Mouse (Mus musculus) heart, adult 2 months (tissue): ENCODE measurements at regions not wholly inside any gene's neighbourhood (a gene's known extent, or its start where the extent isn't known, plus 50 kb on each side); places are given as distances from the start of the nearest gene placed in this dataset.
"Not testable (repeated sequence)": the region's sequence is repeated elsewhere in the genome, so short reads cannot be mapped to it uniquely, and the experiment has no call there.

ENCODE experiments used
- DNase-seq, 2 experiments: peaks; one replicate each; pipeline ENCODE4 v3.0.0; 2021
- H3K27ac ChIP-seq: fragments of 200-600 bp; 2 replicates; pipeline ENCODE4 v1.8.1; 2022
- H3K27me3 ChIP-seq: fragments of 200-500 bp; 2 replicates; pipeline ENCODE4 v1.6.1; 2012; ENCODE audit warnings: mild to moderate bottlenecking, low read length, inconsistent platforms, mixed read lengths; ENCODE audit not compliant: control insufficient read depth, insufficient read depth
- H3K36me3 ChIP-seq: fragments of 200-500 bp; 2 replicates; pipeline ENCODE4 v1.6.1; 2012; ENCODE audit warnings: low read length, inconsistent platforms; ENCODE audit not compliant: control insufficient read depth, insufficient read depth
- H3K4me1 ChIP-seq: fragments of 200-500 bp; 2 replicates; pipeline ENCODE4 v1.6.1; 2011; ENCODE audit warnings: low read length; ENCODE audit not compliant: control insufficient read depth, insufficient read depth
- H3K4me3 ChIP-seq: fragments of 200-600 bp; 2 replicates; pipeline ENCODE4 v1.8.1; 2022
- H3K79me2 ChIP-seq: fragments of 200-500 bp; replicated peaks from 2 replicates; pipeline ENCODE4 v1.6.1; 2012; ENCODE audit warnings: mild to moderate bottlenecking, inconsistent platforms, low read length, moderate library complexity, mixed read lengths; ENCODE audit not compliant: control insufficient read depth, insufficient read depth
- H3K9ac ChIP-seq: fragments of 200-500 bp; 2 replicates; pipeline ENCODE4 v1.6.1; 2012; ENCODE audit warnings: low read depth, mild to moderate bottlenecking, control low read depth, inconsistent platforms, low read length, mixed read lengths
- WGBS: fragments of 180-500 bp; shearing (Covaris S2); methylation state at CpG from one replicate; pipeline ENCODE4 v1.1.7; 2018; 5-methylcytosine and 5-hydroxymethylcytosine counted together
- intact Hi-C: fragments of 180-260 bp; cut with DNase I; formaldehyde crosslinking; loops from one replicate; pipeline ENCODE4 v1.15.1; 2025
- microRNA-seq, 2 experiments: library from miRNA; unstranded; fragments of <30 nt; microRNA quantifications; one replicate each; pipeline ENCODE4 v1.2.0; 2021

DNA sequence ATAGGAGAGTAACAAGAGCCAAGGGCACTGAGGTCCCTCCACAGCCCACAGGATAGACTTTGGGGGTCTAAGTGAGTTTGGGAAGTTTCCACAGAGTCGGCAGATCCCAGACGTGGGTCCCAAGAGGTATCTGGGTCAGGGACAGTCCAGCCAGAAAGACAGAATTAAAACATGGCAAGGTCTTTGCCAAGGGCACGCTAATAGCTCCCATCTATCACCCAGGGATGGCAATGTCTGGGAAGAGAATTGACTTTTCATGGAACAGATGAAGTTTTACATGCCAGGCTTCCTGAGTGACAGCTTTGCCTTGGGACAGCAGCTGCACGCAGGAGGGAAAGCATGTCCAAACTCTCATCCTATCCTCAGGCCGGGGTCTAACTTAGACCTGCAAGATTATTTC is 563.5 kb downstream of the Gm10330 start:
- intact Hi-C loops, result not testable (repeated sequence)

DNA sequence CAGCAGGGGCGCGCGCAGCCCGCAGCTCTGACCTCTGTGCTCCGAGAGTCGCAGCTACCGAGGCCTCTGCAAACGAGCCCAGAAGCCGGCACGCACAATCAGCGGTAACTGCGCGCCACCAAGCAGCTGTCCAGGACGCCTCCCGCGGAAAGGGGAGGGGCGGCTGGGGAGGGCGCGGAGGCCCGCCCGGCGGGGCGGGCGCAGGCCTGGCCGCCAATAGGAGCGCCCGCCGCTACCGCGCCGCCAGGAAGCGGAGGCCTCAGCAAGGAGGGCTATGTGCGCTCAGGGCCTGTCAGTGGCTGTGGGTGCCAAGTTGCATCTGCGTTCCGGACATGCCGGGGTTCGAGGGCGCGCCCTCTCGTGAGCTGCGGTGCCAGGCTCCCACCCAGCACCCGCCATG is 590.5 kb downstream of the Gm10330 start:
- H3K27ac ChIP-seq, intact Hi-C loops, H3K4me3 ChIP-seq, H3K27me3 ChIP-seq, H3K9ac ChIP-seq, H3K79me2 ChIP-seq, H3K36me3 ChIP-seq, H3K4me1 ChIP-seq: not testable (repeated sequence)
- 2% methylated on average over 32 of the region's 42 CpGs for WGBS
- peak; percentile 43 to 57 for DNase-seq

More for the DNA sequence above, 563.5 kb downstream of the Gm10330 start:
- not testable (repeated sequence) for H3K27me3 ChIP-seq, H3K4me1 ChIP-seq, DNase-seq, H3K4me3 ChIP-seq, H3K9ac ChIP-seq, H3K79me2 ChIP-seq, H3K27ac ChIP-seq, H3K36me3 ChIP-seq
- WGBS, result 60% methylated on average over 2 of the region's 5 CpGs

DNA sequence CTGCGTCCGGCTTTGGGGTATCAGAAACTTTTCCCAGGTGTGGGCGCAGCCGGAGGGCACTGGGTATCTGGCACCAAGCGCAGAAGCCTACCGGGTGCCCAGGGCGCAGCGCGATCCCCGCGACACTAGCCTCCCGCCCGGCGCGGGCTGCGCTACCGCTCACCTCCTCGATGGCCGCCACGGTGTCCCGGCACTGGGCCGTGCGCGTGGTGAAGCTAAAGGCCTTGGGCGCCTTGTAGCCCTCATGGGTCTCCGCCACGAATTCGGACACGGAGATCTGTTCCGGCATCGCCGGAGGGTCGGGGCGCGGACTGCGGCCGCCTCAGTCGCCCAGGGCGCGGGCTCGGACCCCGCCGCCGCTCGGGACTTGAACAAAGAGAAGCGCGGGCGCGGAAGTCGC is 591.0 kb downstream of the Gm10330 start:
- H3K27me3 ChIP-seq, intact Hi-C loops, H3K27ac ChIP-seq, H3K4me1 ChIP-seq, H3K9ac ChIP-seq, H3K4me3 ChIP-seq, H3K36me3 ChIP-seq, H3K79me2 ChIP-seq: not testable (repeated sequence)
- 3% methylated on average over 36 of the region's 50 CpGs for WGBS
- peak; percentile 2 to 13 for DNase-seq

Small RNA genes lying in the stretch of these regions (microRNA-seq; reads per million reads assigned to microRNA genes)
- 0 reads per million in 2 experiments for gene Gm26140
